Mouse (Mus musculus) testis, adult 2 months (tissue): ENCODE data around the gene Fhad1.

Experiments
- CTCF ChIP-seq: fragments of 200-500 bp; IDR thresholded peaks from 2 replicates; pipeline ENCODE4 v1.5.1; 2012; ENCODE audit warnings: low read depth, mild to moderate bottlenecking, inconsistent platforms, low read length, moderate library complexity; ENCODE audit not compliant: control insufficient read depth, insufficient read depth, insufficient replicate concordance
- POLR2A ChIP-seq: fragments of 200-500 bp; IDR thresholded peaks from 2 replicates; pipeline ENCODE4 v1.6.1; 2012; ENCODE audit warnings: low read depth, mild to moderate bottlenecking, inconsistent platforms, low read length, moderate library complexity; ENCODE audit not compliant: control insufficient read depth

DNA sequence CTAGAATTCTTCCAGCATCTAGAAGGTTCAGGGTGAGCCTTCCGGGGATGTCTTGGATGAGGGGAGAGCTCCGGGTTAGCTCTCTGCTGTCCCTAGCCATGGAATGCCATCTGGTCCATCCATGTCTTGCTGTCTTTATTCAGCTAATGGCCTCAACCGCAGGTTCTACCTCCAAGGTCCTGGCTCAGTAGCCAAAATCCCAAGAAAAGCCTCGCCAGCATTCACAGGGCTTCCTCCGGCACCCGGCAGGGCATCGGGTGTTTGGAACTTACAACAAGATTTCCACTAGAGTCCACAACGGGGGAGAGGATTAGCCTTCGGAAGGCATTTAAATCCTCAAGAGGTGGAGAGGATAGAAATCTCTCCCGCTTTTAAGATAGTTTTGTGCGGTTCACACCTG lies 84.9 kb downstream of the Fhad1 start:
- no peak for TF ChIP-seq CTCF
- TF ChIP-seq POLR2A: no peak
